Mouse (Mus musculus): ENCODE results near the gene Prkab1. TPM values are rescaled to one million over a fixed set of nuclear protein-coding genes. Genes with fewer than 3 reads are reported as not detected.

Prkab1 gene
- polyA plus RNA-seq (2017; shearing (Covaris generic)) = 62.9 TPM

GRCm38 (mm10) chr5:116024327-116024739 lies at the start of gene Prkab1:
Gene Prkab1 (minus strand): TSS chr5:116024508.

Other genes with a start within 250 kb of the Prkab1 start
- gene Cit, start 179.2 kb downstream of the Prkab1 start, polyA plus RNA-seq (2017; shearing (Covaris generic)) = 3.2 TPM
- gene Tmem233, start 58.7 kb upstream of the Prkab1 start, polyA plus RNA-seq (2017; shearing (Covaris generic)) = not detected